Mouse (Mus musculus): Measurements from ENCODE around the gene Tgfbr1. TPM values are rescaled to one million over a fixed set of nuclear protein-coding genes. Genes with fewer than 3 reads are reported as not detected.

The Tgfbr1 gene
- polyA plus RNA-seq (2015; fragmentation: Nextera tagmentation; extraction: Ambion mirVana), result 27.6 and 29.3 TPM in 2 replicates

GRCm38 (mm10) chr4:47352803-47353388 is at the start of gene Tgfbr1:
Tgfbr1 (plus strand) TSS chr4:47353222.
- Histone ChIP-seq H3K9me3 (no peaks in the 10 kb centered on the region), H3K4me2 (peak within 1 kb of the TSS; percentile 99), H3K27ac (replicated peaks) (peak within 1 kb of the TSS; percentile 92), H3K4me3 (peak within 1 kb of the TSS; percentile 95), H3K4me1 (replicated peaks) (peaks cover 28% of the 10 kb centered on the region), H3K27me3 (no peaks in the 10 kb centered on the region), H3K36me3 (no peaks in the 10 kb centered on the region), H3K9ac (peak within 1 kb of the TSS; percentile 89)
- ATAC-seq (ENCODE audit: low FRiP score, low read depth), result peak; percentile 99
- WGBS, result under 1% methylated on average over 55 of the region's 65 CpGs

- no peaks in the 10 kb centered on the region for H3K4me1 ChIP-seq (replicated peaks)
- no peak overlapping the region for H3K4me3 ChIP-seq
- no peaks in the 10 kb centered on the region for H3K36me3 ChIP-seq
- no peak overlapping the region for H3K9ac ChIP-seq
- no peak overlapping the region for H3K27ac ChIP-seq (replicated peaks)
- no peaks in the 10 kb centered on the region for H3K9me3 ChIP-seq
- WGBS, result 65% methylated on average over 5 of the region's 5 CpGs
- no peak overlapping the region for H3K4me2 ChIP-seq
- no peak for ATAC-seq (ENCODE audit: low FRiP score, low read depth)
- no peaks in the 10 kb centered on the region for H3K27me3 ChIP-seq
These were observed 49.6 kb upstream of the Tgfbr1 start for GRCm38 (mm10) chr4:47303340-47303998.

- 93% methylated on average over 12 of the region's 12 CpGs for WGBS
- Histone ChIP-seq H3K9ac (no peak overlapping the region), H3K4me3 (no peak overlapping the region), H3K36me3 (no peaks in the 10 kb centered on the region), H3K27me3 (no peaks in the 10 kb centered on the region), H3K4me1 (replicated peaks) (no peaks in the 10 kb centered on the region), H3K9me3 (no peaks in the 10 kb centered on the region), H3K27ac (replicated peaks) (no peak overlapping the region), H3K4me2 (no peak overlapping the region)
- no peak for ATAC-seq (ENCODE audit: low FRiP score, low read depth)
These were observed 43.0 kb upstream of the Tgfbr1 start for GRCm38 (mm10) chr4:47309886-47310625.

GRCm38 (mm10) chr4:47310812-47311211 is 42.2 kb upstream of the Tgfbr1 start:
- Histone ChIP-seq H3K4me2 (no peak overlapping the region), H3K4me1 (replicated peaks) (no peaks in the 10 kb centered on the region), H3K36me3 (no peaks in the 10 kb centered on the region), H3K27me3 (no peaks in the 10 kb centered on the region), H3K27ac (replicated peaks) (no peak overlapping the region), H3K4me3 (no peak overlapping the region), H3K9ac (no peak overlapping the region), H3K9me3 (no peaks in the 10 kb centered on the region)
- ATAC-seq (ENCODE audit: low FRiP score, low read depth), result no peak
- WGBS, result 69% methylated on average over 6 of the region's 6 CpGs

- no peak for ATAC-seq (ENCODE audit: low FRiP score, low read depth)
- WGBS, result 87% methylated on average over 6 of the region's 6 CpGs
- no peak overlapping the region for H3K4me3 ChIP-seq
These were observed 41.6 kb upstream of the Tgfbr1 start for GRCm38 (mm10) chr4:47311467-47311866.

DNA sequence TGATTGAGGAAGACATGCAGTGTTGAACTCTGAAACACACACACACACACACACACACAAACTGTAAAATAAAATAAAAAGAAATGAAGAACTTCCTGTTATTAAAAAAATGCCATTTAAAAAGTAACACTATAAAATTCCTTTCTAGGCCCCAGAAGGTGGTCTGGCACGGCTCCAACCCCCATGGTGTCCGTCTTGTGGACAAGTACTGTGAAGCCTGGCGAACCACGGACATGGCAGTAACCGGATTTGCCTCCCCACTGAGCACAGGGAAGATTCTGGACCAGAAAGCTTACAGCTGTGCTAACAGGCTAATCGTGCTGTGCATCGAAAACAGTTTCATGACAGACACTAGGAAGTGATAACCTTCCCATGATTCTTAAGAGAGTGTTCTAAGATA is 41.1 kb upstream of the Tgfbr1 start:
- ATAC-seq (ENCODE audit: low FRiP score, low read depth), result no peak
- Histone ChIP-seq H3K36me3 (no peaks in the 10 kb centered on the region), H3K4me2 (no peak overlapping the region), H3K27me3 (no peaks in the 10 kb centered on the region), H3K9me3 (no peaks in the 10 kb centered on the region), H3K27ac (replicated peaks) (no peak overlapping the region), H3K9ac (no peak overlapping the region), H3K4me1 (replicated peaks) (no peaks in the 10 kb centered on the region), H3K4me3 (no peak overlapping the region)
- WGBS, result 65% methylated on average over 7 of the region's 7 CpGs

More at GRCm38 (mm10) chr4:47311467-47311866, 41.6 kb upstream of the Tgfbr1 start:
- Histone ChIP-seq H3K27me3 (no peaks in the 10 kb centered on the region), H3K9ac (no peak overlapping the region), H3K9me3 (no peaks in the 10 kb centered on the region), H3K4me1 (replicated peaks) (no peaks in the 10 kb centered on the region), H3K4me2 (no peak overlapping the region), H3K27ac (replicated peaks) (no peak overlapping the region), H3K36me3 (no peaks in the 10 kb centered on the region)

DNA sequence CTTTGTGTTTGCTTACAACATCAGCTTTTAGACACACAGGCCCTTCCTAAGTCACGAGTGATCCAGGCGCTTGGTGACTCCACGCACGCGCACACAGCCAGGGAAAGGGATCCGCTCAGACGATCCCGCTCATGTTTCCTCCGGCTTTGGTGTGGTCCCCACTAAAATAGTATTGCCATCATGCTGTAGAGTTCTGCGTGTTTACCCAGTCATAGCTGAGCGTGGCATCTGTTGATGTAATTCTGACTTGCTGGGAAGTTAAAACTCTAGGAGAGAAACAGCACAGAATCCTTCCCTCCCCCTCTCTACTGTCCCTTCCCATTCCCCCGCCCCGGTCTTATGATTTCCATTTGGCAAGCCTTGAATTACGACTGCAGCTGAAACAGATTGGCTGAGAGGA is 40.3 kb upstream of the Tgfbr1 start:
- Histone ChIP-seq H3K27ac (replicated peaks) (no peak overlapping the region), H3K36me3 (no peaks in the 10 kb centered on the region), H3K27me3 (no peaks in the 10 kb centered on the region), H3K9ac (no peak overlapping the region), H3K4me2 (no peak overlapping the region), H3K9me3 (no peaks in the 10 kb centered on the region), H3K4me1 (replicated peaks) (no peaks in the 10 kb centered on the region), H3K4me3 (no peak overlapping the region)
- 76% methylated on average over 14 of the region's 14 CpGs for WGBS
- ATAC-seq (ENCODE audit: low FRiP score, low read depth), result no peak

DNA sequence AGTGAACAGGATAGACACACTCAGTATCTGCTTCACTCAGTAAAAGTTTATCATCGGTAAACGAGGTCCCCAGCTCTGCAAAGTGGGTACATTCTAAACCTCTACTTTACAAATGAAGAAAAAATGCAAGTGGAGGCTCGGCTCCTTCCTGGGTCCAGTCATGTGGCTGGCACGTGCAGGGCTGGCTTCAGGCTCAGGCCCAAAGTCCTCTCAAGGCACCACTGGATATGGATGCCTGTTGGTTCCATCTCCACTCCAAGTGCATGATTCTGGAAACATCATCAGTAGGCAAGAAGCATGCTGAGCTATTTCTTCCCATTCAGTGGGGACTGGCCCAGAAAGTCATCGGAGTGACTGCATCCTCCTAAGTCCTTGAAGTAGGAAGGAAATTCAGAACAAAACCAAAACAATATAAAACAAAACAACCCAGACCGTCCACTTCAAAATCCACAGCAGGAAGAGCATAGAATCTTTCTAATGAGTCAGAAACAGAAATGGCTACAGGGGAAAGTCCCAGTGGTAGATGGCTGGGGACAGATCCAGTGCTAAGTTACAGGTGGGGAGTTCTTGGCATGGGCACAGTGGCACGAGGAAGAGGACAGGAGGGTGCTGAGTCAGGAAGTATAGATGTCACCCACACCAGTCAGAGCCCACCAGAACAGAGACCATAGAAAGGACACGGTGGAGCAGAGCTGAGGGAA is 39.2 kb upstream of the Tgfbr1 start:
- ATAC-seq (ENCODE audit: low FRiP score, low read depth), result no peak

GRCm38 (mm10) chr4:47315458-47315857 is 37.6 kb upstream of the Tgfbr1 start:
- no peak overlapping the region for H3K27ac ChIP-seq (replicated peaks)
- H3K4me3 ChIP-seq, result no peak overlapping the region
- H3K9me3 ChIP-seq, result no peaks in the 10 kb centered on the region
- 85% methylated on average over 2 of the region's 2 CpGs for WGBS
- no peaks in the 10 kb centered on the region for H3K4me1 ChIP-seq (replicated peaks)
- no peak overlapping the region for H3K4me2 ChIP-seq
- no peaks in the 10 kb centered on the region for H3K27me3 ChIP-seq
- no peaks in the 10 kb centered on the region for H3K36me3 ChIP-seq
- ATAC-seq (ENCODE audit: low FRiP score, low read depth), result no peak
- H3K9ac ChIP-seq, result no peak overlapping the region

More for the DNA sequence above, 39.2 kb upstream of the Tgfbr1 start:
- no peak overlapping the region for H3K4me2 ChIP-seq
- H3K9ac ChIP-seq, result no peak overlapping the region
- H3K27ac ChIP-seq (replicated peaks), result no peak overlapping the region
- H3K27me3 ChIP-seq, result no peaks in the 10 kb centered on the region
- H3K4me3 ChIP-seq, result no peak overlapping the region
- no peaks in the 10 kb centered on the region for H3K4me1 ChIP-seq (replicated peaks)
- no peaks in the 10 kb centered on the region for H3K36me3 ChIP-seq
- WGBS, result 87% methylated on average over 8 of the region's 8 CpGs
- H3K9me3 ChIP-seq, result no peaks in the 10 kb centered on the region

DNA sequence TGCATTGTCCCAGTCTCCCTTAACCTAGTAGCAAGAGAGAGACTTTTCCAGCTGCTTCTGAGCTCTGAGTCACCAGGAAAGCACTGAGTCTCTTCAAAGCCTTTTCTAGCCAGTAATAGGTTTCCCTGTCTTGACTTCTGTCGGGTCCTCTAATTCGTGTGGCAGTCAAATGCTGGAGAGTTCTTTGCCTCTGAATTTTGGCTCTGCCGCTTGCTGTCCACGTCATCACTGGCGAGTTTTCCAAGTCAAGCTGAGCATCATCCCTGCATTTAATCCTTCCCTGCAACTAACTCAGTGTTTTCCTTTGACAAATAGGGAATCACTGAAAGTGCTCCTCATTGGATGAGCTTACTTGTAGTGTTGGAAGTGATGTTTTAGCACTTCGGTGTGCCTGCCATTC is 36.6 kb upstream of the Tgfbr1 start:
- H3K36me3 ChIP-seq, result no peaks in the 10 kb centered on the region
- H3K9me3 ChIP-seq, result no peaks in the 10 kb centered on the region
- H3K4me1 ChIP-seq (replicated peaks), result no peaks in the 10 kb centered on the region
- no peak for ATAC-seq (ENCODE audit: low FRiP score, low read depth)
- H3K27me3 ChIP-seq, result no peaks in the 10 kb centered on the region
- H3K4me3 ChIP-seq, result no peak overlapping the region
- H3K4me2 ChIP-seq, result no peak overlapping the region
- no peak overlapping the region for H3K27ac ChIP-seq (replicated peaks)
- no peak overlapping the region for H3K9ac ChIP-seq
- 81% methylated on average over 6 of the region's 6 CpGs for WGBS

- no peak for ATAC-seq (ENCODE audit: low FRiP score, low read depth)
- H3K36me3 ChIP-seq, result no peaks in the 10 kb centered on the region
- H3K4me2 ChIP-seq, result no peak overlapping the region
- H3K4me1 ChIP-seq (replicated peaks), result no peaks in the 10 kb centered on the region
- no peak overlapping the region for H3K9ac ChIP-seq
- H3K27ac ChIP-seq (replicated peaks), result no peak overlapping the region
- no peak overlapping the region for H3K4me3 ChIP-seq
- H3K27me3 ChIP-seq, result no peaks in the 10 kb centered on the region
- WGBS, result 88% methylated on average over 10 of the region's 10 CpGs
- no peaks in the 10 kb centered on the region for H3K9me3 ChIP-seq
These were observed 33.3 kb upstream of the Tgfbr1 start for GRCm38 (mm10) chr4:47319561-47320321.
